Mouse (Mus musculus): ENCODE measurements around the gene Prpsap1. TPM values are rescaled to one million over a fixed set of nuclear protein-coding genes. Genes with fewer than 3 reads are reported as not detected.
"Not testable (repeated sequence)": the region's sequence is repeated elsewhere in the genome, so short reads cannot be mapped to it uniquely, and the experiment has no call there.

The Prpsap1 gene
- polyA plus RNA-seq, 1 experiment from 2014 or later, result 18.4 TPM

- H3K36me3 ChIP-seq (ENCODE audit: inconsistent target), result no peaks in the 10 kb centered on the region
- no peak overlapping the region for H3K4me3 ChIP-seq (ENCODE audit: inconsistent target)
- H3K27ac ChIP-seq, result no peak overlapping the region
- 91% methylated on average over 9 of the region's 17 CpGs for WGBS (ENCODE audit: missing documents)
- no peaks in the 10 kb centered on the region for H3K79me2 ChIP-seq (ENCODE audit: inconsistent target)
These were observed 10.5 kb upstream of the Prpsap1 start for GRCm38 (mm10) chr11:116504516-116504915.

- Histone ChIP-seq H3K4me3 (ENCODE audit: inconsistent target) (no peak overlapping the region), H3K27ac (no peak overlapping the region), H3K79me2 (ENCODE audit: inconsistent target) (no peaks in the 10 kb centered on the region), H3K36me3 (ENCODE audit: inconsistent target) (no peaks in the 10 kb centered on the region)
- 18% methylated on average over 7 of the region's 7 CpGs for WGBS (ENCODE audit: missing documents)
These were observed 7.2 kb upstream of the Prpsap1 start for GRCm38 (mm10) chr11:116501005-116501746.

GRCm38 (mm10) chr11:116499018-116499417, 5.0 kb upstream of the Prpsap1 start:
- Histone ChIP-seq H3K27ac (no peak overlapping the region), H3K4me3 (ENCODE audit: inconsistent target) (no peak overlapping the region), H3K79me2 (ENCODE audit: inconsistent target) (no peaks in the 10 kb centered on the region), H3K36me3 (ENCODE audit: inconsistent target) (no peaks in the 10 kb centered on the region)
- WGBS (ENCODE audit: missing documents), result 79% methylated on average over 5 of the region's 6 CpGs

GRCm38 (mm10) chr11:116498596-116498995, 4.6 kb upstream of the Prpsap1 start:
- no peak overlapping the region for H3K4me3 ChIP-seq (ENCODE audit: inconsistent target)
- no peaks in the 10 kb centered on the region for H3K79me2 ChIP-seq (ENCODE audit: inconsistent target)
- 47% methylated on average over 17 of the region's 34 CpGs for WGBS (ENCODE audit: missing documents)
- no peaks in the 10 kb centered on the region for H3K36me3 ChIP-seq (ENCODE audit: inconsistent target)
- H3K27ac ChIP-seq, result no peak overlapping the region

GRCm38 (mm10) chr11:116497313-116497712, 3.3 kb upstream of the Prpsap1 start:
- WGBS (ENCODE audit: missing documents), result 93% methylated on average over 4 of the region's 4 CpGs
- no peaks in the 10 kb centered on the region for H3K36me3 ChIP-seq (ENCODE audit: inconsistent target)
- H3K27ac ChIP-seq, result no peak overlapping the region
- H3K79me2 ChIP-seq (ENCODE audit: inconsistent target), result no peaks in the 10 kb centered on the region
- H3K4me3 ChIP-seq (ENCODE audit: inconsistent target), result no peak overlapping the region

- H3K27ac ChIP-seq, result no peak overlapping the region
- H3K36me3 ChIP-seq (ENCODE audit: inconsistent target), result no peaks in the 10 kb centered on the region
- H3K4me3 ChIP-seq (ENCODE audit: inconsistent target), result no peak overlapping the region
- H3K79me2 ChIP-seq (ENCODE audit: inconsistent target), result peaks cover under 1% of the 10 kb centered on the region; the same call in 1 of the 2 replicates
- WGBS (ENCODE audit: missing documents), result 82% methylated on average over 13 of the region's 13 CpGs
These were observed 622 bp upstream of the Prpsap1 start for GRCm38 (mm10) chr11:116494474-116495174.

- Histone ChIP-seq H3K36me3 (ENCODE audit: inconsistent target) (no peaks in the 10 kb centered on the region), H3K79me2 (ENCODE audit: inconsistent target) (peaks cover 15% of the 10 kb centered on the region; the same call in 1 of the 2 replicates), H3K4me3 (ENCODE audit: inconsistent target) (no peak overlapping the region), H3K27ac (no peak overlapping the region)
- 75% methylated on average over 4 of the region's 5 CpGs for WGBS (ENCODE audit: missing documents)
These were observed 811 bp downstream of the Prpsap1 start for GRCm38 (mm10) chr11:116493191-116493590.

GRCm38 (mm10) chr11:116492507-116492906, 1.5 kb downstream of the Prpsap1 start:
- not testable (repeated sequence) for H3K27ac ChIP-seq; H3K36me3 ChIP-seq (ENCODE audit: inconsistent target); H3K4me3 ChIP-seq (ENCODE audit: inconsistent target)
- WGBS (ENCODE audit: missing documents), result no CpG with 5 or more reads among the region's 1 CpGs
- H3K79me2 ChIP-seq (ENCODE audit: inconsistent target), result peaks cover 21% of the 10 kb centered on the region; the same call in 1 of the 2 replicates

- WGBS (ENCODE audit: missing documents), result 76% methylated on average over 6 of the region's 6 CpGs
These were observed 2.7 kb downstream of the Prpsap1 start for GRCm38 (mm10) chr11:116491338-116491737.

GRCm38 (mm10) chr11:116490232-116491107, 3.5 kb downstream of the Prpsap1 start:
- Histone ChIP-seq H3K79me2 (ENCODE audit: inconsistent target) (peaks cover 21% of the 10 kb centered on the region; the same call in 1 of the 2 replicates), H3K27ac (peak overlapping the region; percentile 77), H3K36me3 (ENCODE audit: inconsistent target) (peaks cover 14% of the 10 kb centered on the region), H3K4me3 (ENCODE audit: inconsistent target) (peak overlapping the region; percentile 45)
- 1% methylated on average over 61 of the region's 62 CpGs for WGBS (ENCODE audit: missing documents)

More at GRCm38 (mm10) chr11:116491338-116491737, 2.7 kb downstream of the Prpsap1 start:
- peaks cover 5% of the 10 kb centered on the region; the same call in 1 of the 2 replicates for H3K36me3 ChIP-seq (ENCODE audit: inconsistent target)
- no peak overlapping the region for H3K27ac ChIP-seq
- H3K79me2 ChIP-seq (ENCODE audit: inconsistent target), result peaks cover 21% of the 10 kb centered on the region; the same call in 1 of the 2 replicates
- no peak overlapping the region for H3K4me3 ChIP-seq (ENCODE audit: inconsistent target)

GRCm38 (mm10) chr11:116489771-116490231, 4.2 kb downstream of the Prpsap1 start:
- Histone ChIP-seq H3K36me3 (ENCODE audit: inconsistent target) (peaks cover 21% of the 10 kb centered on the region), H3K79me2 (ENCODE audit: inconsistent target) (peaks cover 21% of the 10 kb centered on the region; the same call in 1 of the 2 replicates), H3K4me3 (ENCODE audit: inconsistent target) (peak overlapping the region; percentile 80), H3K27ac (peak overlapping the region; percentile 19; the same call in 1 of the 2 replicates)
- WGBS (ENCODE audit: missing documents), result under 1% methylated on average over 37 of the region's 39 CpGs

- Histone ChIP-seq H3K79me2 (ENCODE audit: inconsistent target) (peaks cover 21% of the 10 kb centered on the region; the same call in 1 of the 2 replicates), H3K4me3 (ENCODE audit: inconsistent target) (peak overlapping the region; percentile 80), H3K36me3 (ENCODE audit: inconsistent target) (peaks cover 28% of the 10 kb centered on the region), H3K27ac (no peak overlapping the region)
- WGBS (ENCODE audit: missing documents), result 75% methylated on average over 14 of the region's 14 CpGs
These were observed 5.2 kb downstream of the Prpsap1 start for GRCm38 (mm10) chr11:116488693-116489375.

GRCm38 (mm10) chr11:116488207-116488606, 5.8 kb downstream of the Prpsap1 start:
- Histone ChIP-seq H3K27ac (no peak overlapping the region), H3K4me3 (ENCODE audit: inconsistent target) (no peak overlapping the region), H3K79me2 (ENCODE audit: inconsistent target) (peaks cover 21% of the 10 kb centered on the region; the same call in 1 of the 2 replicates), H3K36me3 (ENCODE audit: inconsistent target) (peaks cover 34% of the 10 kb centered on the region)

GRCm38 (mm10) chr11:116484261-116484660, 9.7 kb downstream of the Prpsap1 start:
- Histone ChIP-seq H3K36me3 (ENCODE audit: inconsistent target) (peaks cover 70% of the 10 kb centered on the region), H3K27ac (no peak overlapping the region), H3K4me3 (ENCODE audit: inconsistent target) (no peak overlapping the region), H3K79me2 (ENCODE audit: inconsistent target) (peaks cover 16% of the 10 kb centered on the region; the same call in 1 of the 2 replicates)
- WGBS (ENCODE audit: missing documents), result 96% methylated on average over 8 of the region's 8 CpGs

All from macrophage (primary cell).